Mouse (Mus musculus) left cerebral cortex, adult 2 months (tissue): ENCODE data around the gene Mybpc1. TPM values are rescaled to one million over a fixed set of nuclear protein-coding genes. Genes with fewer than 3 reads are reported as not detected.

ENCODE experiments used
- DNase-seq, 2 experiments: peaks; one replicate each; pipeline ENCODE4 v3.0.0; 2021 to 2022; ENCODE audit warnings: low spot score in 2 of 2, mixed read lengths in 1 of 2; ENCODE audit errors: extremely low spot score in 1 of 2
- H3K27ac ChIP-seq: fragments of 200-600 bp; 2 replicates; pipeline ENCODE4 v1.8.1; 2022
- H3K4me3 ChIP-seq: fragments of 200-600 bp; 2 replicates; pipeline ENCODE4 v1.8.1; 2022
- CTCF ChIP-seq: fragments of 200-600 bp; IDR thresholded peaks from 2 replicates; pipeline ENCODE4 v1.8.1; 2022; ENCODE audit warnings: antibody characterized with exemption, mild to moderate bottlenecking, moderate library complexity
- intact Hi-C: fragments of 180-260 bp; cut with DNase I; formaldehyde crosslinking; loops from one replicate; pipeline ENCODE4 v1.15.1; 2025
- long read RNA-seq, 2 experiments: library from polyadenylated mRNA; stranded (forward); transcript quantifications; one replicate each; pipeline ENCODE4 v2.0.0; 2021; ENCODE audit warnings: borderline mapping rate in 2 of 2
- total RNA-seq, 2 experiments: library from RNA; stranded (reverse); gene quantifications; 2 replicates each; pipeline ENCODE4 v1.2.3; 2021

The Mybpc1 gene
- total RNA-seq, result 1 to 10 TPM; 6.0 to 6.1 TPM
- long read RNA-seq, experiment 1, partial matches to known transcripts, result 1 of 7 reads
- long read RNA-seq, experiment 1, other reads (novel, unspliced or antisense), result 6 of 7 reads
- long read RNA-seq, experiment 2, partial matches to known transcripts, result 1 of 5 reads
- long read RNA-seq, experiment 2, other reads (novel, unspliced or antisense), result 4 of 5 reads

GRCm38 (mm10) chr10:88604943-88605342, at the start of gene Mybpc1:
Mybpc1 (minus strand) TSS chr10:88605152.
- Histone ChIP-seq H3K4me3 (no peak within 1 kb of the TSS), H3K27ac (no peak within 1 kb of the TSS)
- intact Hi-C loops, result no loop called here
- DNase-seq, result no peak
- no peak for TF ChIP-seq CTCF

GRCm38 (mm10) chr10:88645448-88645847, 40.5 kb upstream of the Mybpc1 start:
- intact Hi-C loops, result no loop called here
- TF ChIP-seq CTCF, result no peak
- H3K27ac ChIP-seq, result no peak overlapping the region
- no peak overlapping the region for H3K4me3 ChIP-seq
- no peak for DNase-seq

GRCm38 (mm10) chr10:88631330-88631953, 26.5 kb upstream of the Mybpc1 start:
- Histone ChIP-seq H3K27ac (no peak overlapping the region), H3K4me3 (no peak overlapping the region)
- TF ChIP-seq CTCF, result no peak
- intact Hi-C loops, result no loop called here
- DNase-seq, result no peak

- no peak for TF ChIP-seq CTCF
- H3K4me3 ChIP-seq, result no peak overlapping the region
- intact Hi-C loops, result no loop called here
- DNase-seq, result no peak
- no peak overlapping the region for H3K27ac ChIP-seq
These were observed 25.8 kb upstream of the Mybpc1 start for GRCm38 (mm10) chr10:88630663-88631329.

GRCm38 (mm10) chr10:88627052-88627451, 22.1 kb upstream of the Mybpc1 start:
- H3K27ac ChIP-seq, result no peak overlapping the region
- TF ChIP-seq CTCF, result no peak
- intact Hi-C loops, result no loop called here
- H3K4me3 ChIP-seq, result no peak overlapping the region
- no peak for DNase-seq

- Histone ChIP-seq H3K27ac (no peak overlapping the region), H3K4me3 (no peak overlapping the region)
- no peak for DNase-seq
- intact Hi-C loops, result no loop called here
- TF ChIP-seq CTCF, result no peak
These were observed 21.2 kb upstream of the Mybpc1 start for GRCm38 (mm10) chr10:88626176-88626575.

- no peak overlapping the region for H3K4me3 ChIP-seq
- DNase-seq, result peak in 1 of 2 experiments; percentile 15
- no peak overlapping the region for H3K27ac ChIP-seq
- TF ChIP-seq CTCF, result no peak
- intact Hi-C loops, result loop anchor here (5.0 kb wide), 2 partner anchors 83 to 108 kb away; partner anchors contain the start of gene Arl1
These were observed 19.3 kb upstream of the Mybpc1 start for GRCm38 (mm10) chr10:88624300-88624699.

GRCm38 (mm10) chr10:88622624-88623023, 17.7 kb upstream of the Mybpc1 start:
- no peak for DNase-seq
- TF ChIP-seq CTCF, result no peak
- intact Hi-C loops, result loop anchor here (5.0 kb wide), 2 partner anchors 85 to 110 kb away; partner anchors contain the start of gene Arl1
- Histone ChIP-seq H3K27ac (no peak overlapping the region), H3K4me3 (peak overlapping the region; percentile 36)

- intact Hi-C loops, result loop anchor here (5.0 kb wide), 2 partner anchors 86 to 111 kb away; partner anchors contain the start of gene Arl1
- DNase-seq, result no peak
- no peak; the same call in 1 of the 2 replicates for TF ChIP-seq CTCF
- Histone ChIP-seq H3K27ac (no peak overlapping the region), H3K4me3 (no peak overlapping the region)
These were observed 15.9 kb upstream of the Mybpc1 start for GRCm38 (mm10) chr10:88620809-88621208.

- H3K27ac ChIP-seq, result no peak overlapping the region
- no peak overlapping the region for H3K4me3 ChIP-seq
- intact Hi-C loops, result no loop called here
- DNase-seq, result no peak
- TF ChIP-seq CTCF, result no peak
These were observed 8.1 kb upstream of the Mybpc1 start for GRCm38 (mm10) chr10:88613051-88613450.

GRCm38 (mm10) chr10:88606686-88607085, 1.7 kb upstream of the Mybpc1 start:
- Histone ChIP-seq H3K27ac (no peak overlapping the region), H3K4me3 (no peak overlapping the region)
- DNase-seq, result no peak
- TF ChIP-seq CTCF, result no peak
- intact Hi-C loops, result no loop called here

GRCm38 (mm10) chr10:88606065-88606464, 1.1 kb upstream of the Mybpc1 start:
- TF ChIP-seq CTCF, result no peak
- Histone ChIP-seq H3K27ac (no peak overlapping the region), H3K4me3 (no peak overlapping the region)
- DNase-seq, result no peak
- intact Hi-C loops, result no loop called here
